Mouse (Mus musculus) right cerebral cortex, postnatal 14 days (tissue): ENCODE measurements around the gene Syn3.

Experiments used
- DNase-seq: peaks from one replicate; pipeline ENCODE4 v3.0.0; 2022

The Syn3 gene

DNA sequence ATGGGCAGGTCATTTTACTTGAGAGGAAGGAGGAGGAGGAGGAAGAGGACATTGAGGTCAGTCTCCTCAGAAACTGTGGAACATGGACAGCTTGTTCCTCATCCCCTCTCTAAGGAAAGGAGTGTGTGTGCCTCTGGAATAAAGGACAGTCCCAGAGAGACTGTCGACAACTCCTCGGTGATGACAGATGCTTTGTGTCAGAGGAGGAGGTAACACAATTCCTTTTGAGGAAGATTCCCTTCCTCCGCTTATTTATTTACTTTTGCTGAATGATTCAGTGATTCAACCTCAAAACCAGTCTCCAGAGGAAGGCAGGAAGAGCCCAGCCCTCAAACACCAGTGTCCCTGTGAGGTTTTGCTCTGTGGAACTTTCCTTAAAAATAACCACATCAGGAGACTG is 228.4 kb downstream of the Syn3 start:
- DNase-seq: no peak

GRCm38 (mm10) chr10:86264618-86265017 is 234.1 kb downstream of the Syn3 start:
- no peak for DNase-seq

DNA sequence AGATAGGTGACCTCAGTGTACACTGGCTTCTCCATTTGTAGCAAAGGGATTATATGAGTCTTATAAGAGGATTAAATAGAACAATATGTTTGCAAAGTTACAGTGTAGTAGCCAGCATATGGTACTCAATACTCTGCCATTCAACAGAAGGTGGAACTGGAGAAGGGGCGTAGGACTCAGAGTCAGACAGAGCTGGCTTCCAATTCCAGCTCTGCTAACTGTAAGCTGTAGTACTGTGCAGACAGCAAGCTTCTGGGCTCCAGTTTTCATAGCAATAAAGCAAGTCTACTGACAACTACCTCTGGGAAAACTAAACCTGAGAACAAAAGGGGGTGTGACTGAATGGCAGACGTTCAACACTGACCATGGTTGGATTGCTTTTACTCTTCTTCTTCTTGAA is 237.0 kb downstream of the Syn3 start:
- DNase-seq: no peak

- DNase-seq: no peak
Measured at GRCm38 (mm10) chr10:86258992-86259391, 239.7 kb downstream of the Syn3 start.

DNA sequence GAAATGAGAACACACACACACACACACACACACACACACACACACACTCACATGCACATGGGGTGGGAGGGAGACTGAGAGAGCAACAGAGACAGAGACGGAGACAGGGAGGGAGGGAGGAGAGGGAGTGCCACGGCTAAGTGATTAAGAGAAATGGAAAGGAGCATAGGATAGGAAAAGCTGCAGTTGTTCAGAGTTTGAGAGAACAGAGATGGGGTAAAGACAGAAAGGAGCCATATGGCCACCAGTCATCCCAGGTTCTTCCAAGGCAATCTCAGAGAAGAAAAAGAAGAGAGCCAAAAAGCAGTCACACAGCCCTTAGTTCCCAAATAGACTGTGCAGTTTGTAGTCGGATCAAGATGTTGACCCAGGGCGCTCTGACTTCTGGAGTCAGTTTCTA is 240.7 kb downstream of the Syn3 start:
- no peak for DNase-seq

- no peak for DNase-seq
Measured at GRCm38 (mm10) chr10:86257045-86257444, 241.7 kb downstream of the Syn3 start.

DNA sequence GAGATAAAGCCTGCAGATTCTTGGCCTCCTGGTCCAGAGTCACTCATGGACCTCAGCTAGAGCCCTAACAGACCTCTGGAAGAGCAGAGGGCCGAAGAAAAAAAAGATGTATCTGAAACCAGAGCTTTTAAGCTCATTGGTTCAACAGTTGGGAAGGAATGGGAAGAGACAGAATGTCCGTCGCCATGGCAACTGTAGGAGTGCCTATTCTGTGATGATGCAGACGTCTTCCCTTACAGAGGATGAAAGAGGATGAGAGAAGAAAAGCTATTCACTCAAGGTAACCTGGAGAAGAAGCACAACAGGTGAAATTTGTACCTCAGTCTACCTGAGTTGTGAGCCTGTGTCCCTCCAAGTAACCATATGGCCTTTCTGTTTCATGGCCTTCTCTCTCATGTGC is 242.5 kb downstream of the Syn3 start:
- peak; percentile 65 for DNase-seq

GRCm38 (mm10) chr10:86250149-86250922 is 248.4 kb downstream of the Syn3 start:
- no peak for DNase-seq

GRCm38 (mm10) chr10:86249283-86249682 is 249.4 kb downstream of the Syn3 start:
- DNase-seq: no peak

- no peak for DNase-seq
Measured at GRCm38 (mm10) chr10:86248807-86249206, 249.9 kb downstream of the Syn3 start.

GRCm38 (mm10) chr10:86248131-86248740 is 250.5 kb downstream of the Syn3 start:
- DNase-seq: no peak

GRCm38 (mm10) chr10:86245396-86245795 is 253.3 kb downstream of the Syn3 start:
- DNase-seq: no peak

- no peak for DNase-seq
Measured at GRCm38 (mm10) chr10:86243525-86243924, 255.2 kb downstream of the Syn3 start.

DNA sequence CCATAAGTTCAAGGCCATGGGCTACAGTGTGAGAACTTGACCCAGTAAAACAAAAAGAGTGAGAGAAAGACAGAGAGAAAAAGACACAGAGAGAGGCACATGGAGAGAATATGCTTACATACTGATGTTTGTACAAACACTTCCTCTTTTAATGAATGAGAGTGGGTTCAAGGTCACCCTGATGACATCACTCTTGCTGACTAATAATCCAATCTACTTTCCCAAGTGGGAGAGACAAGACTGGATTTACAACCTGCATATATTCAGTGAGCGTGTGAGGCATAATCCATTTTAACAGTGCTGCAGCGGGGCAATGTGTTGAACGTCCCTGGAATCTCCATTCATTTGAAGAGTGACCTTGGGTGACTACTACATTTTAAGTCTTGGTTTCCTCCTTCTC is 256.0 kb downstream of the Syn3 start:
- no peak for DNase-seq

DNA sequence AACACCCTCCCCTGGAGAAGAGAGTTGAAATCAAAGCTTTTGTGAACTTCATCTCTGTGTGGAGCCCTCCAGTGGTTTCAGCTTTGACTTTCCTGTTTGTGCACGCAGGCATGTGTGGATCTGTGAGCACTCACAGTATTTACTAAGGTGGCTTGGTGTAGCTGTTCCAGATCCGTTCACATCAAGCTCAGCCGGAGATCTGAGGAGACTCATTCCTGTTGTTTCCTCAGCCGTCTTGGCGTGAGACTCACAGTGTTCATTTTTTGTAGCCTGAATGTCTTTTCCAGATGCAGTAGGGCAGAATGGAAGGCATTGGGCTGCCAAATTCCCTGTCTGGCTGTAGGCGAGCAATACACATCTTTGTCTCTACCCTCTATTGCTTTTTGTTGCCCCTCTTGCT is 268.7 kb downstream of the Syn3 start:
- DNase-seq: no peak

- no peak for DNase-seq
Measured at GRCm38 (mm10) chr10:86225480-86225879, 273.2 kb downstream of the Syn3 start.

GRCm38 (mm10) chr10:86218984-86219383 is 279.7 kb downstream of the Syn3 start:
- DNase-seq: no peak

- DNase-seq: no peak
Measured at GRCm38 (mm10) chr10:86216836-86217235, 281.9 kb downstream of the Syn3 start.

DNA sequence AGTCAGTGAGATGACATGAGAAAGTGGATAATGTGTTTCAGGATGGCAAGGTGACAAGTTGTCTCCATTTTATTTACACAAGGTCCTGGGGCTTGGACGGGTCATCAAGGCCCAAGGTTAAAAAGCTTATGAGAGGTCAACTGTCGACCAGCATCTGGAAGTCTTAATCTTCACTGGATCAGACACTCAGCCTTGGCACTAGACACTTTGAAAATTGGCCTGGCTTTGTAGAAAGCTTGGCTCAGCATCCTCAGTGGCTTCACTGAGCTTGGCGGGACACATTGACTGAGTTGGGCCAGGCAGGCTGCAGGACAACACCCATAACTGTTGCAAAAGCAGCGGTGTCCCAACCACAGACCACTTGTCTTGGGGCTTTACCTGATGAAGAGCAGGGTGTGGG is 286.6 kb downstream of the Syn3 start:
- no peak for DNase-seq

DNA sequence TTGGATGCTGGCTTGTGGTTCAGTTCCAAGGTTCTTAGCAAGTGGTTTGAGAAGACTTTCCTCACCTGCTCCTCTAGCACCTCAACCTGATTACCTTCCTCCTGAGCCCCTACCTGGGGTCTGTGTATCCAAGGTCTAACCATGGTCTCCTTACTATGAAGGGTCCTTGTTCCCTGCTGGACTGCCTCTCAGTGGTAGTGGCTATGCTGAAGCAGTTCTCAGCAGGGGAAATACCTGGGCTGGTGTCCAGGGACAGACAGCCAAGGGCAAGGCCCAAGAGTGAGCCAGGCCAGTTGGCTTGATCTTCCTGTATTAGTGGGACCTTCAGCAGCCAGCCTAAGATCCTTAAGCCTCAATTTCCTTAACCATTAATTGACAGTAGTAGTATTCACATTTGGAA is 294.8 kb downstream of the Syn3 start:
- no peak for DNase-seq

DNA sequence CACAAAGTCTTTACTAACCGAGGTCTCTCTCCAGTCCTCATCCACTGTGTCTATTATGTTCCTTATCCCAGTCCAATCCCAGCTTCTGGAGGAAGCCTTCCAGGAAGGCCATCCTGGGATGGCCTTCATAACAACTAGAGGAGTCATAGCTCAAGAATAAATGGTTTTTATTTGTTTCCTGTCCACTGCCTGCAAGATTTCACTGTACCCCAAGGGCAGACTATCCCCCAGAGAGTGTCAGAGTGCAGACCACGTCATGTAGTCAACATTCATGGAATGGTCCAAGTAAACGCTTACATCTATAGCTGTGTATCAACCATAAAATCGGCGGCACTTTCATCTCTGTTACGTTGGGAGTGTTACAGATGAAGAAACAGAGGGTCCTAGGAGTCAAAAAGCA is 295.5 kb downstream of the Syn3 start:
- no peak for DNase-seq

DNA sequence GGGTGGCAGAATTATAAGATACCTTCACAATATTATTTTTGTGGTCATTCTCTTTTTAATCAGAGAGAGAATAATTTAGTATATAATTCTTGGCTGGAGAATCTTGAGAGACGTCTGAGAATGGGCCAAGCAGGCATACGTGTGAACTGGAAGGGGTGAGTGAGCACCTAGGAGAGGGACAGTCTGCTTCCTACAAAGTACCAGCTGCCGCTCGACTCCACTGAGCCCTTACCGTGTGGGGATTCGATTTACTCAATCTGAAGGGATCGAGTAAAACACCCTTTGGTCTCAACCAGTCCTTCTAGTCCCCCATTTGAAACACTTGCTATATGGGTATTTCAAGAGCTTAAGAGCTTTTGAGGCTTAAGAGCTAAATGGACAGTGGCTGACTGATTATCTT is 296.9 kb downstream of the Syn3 start:
- no peak for DNase-seq

DNA sequence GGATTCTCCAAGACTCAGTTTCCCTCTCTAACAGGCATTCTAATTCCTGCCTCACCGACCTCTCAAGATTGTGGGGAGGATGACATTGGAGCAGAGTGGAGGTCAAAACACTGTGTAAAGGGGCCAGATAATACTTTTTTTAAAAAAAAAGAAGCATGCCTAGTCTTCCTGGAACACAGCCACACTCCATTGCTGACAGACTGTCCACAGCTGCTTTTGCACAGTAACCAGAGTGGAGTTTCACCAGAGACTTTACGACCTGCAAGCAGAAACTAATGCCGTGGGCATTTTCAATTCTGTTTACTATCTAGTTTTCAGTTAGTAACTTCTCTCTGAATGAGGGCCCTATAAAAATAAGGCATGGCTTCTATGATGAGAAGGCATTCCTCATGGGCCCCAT is 297.7 kb downstream of the Syn3 start:
- DNase-seq: no peak

DNA sequence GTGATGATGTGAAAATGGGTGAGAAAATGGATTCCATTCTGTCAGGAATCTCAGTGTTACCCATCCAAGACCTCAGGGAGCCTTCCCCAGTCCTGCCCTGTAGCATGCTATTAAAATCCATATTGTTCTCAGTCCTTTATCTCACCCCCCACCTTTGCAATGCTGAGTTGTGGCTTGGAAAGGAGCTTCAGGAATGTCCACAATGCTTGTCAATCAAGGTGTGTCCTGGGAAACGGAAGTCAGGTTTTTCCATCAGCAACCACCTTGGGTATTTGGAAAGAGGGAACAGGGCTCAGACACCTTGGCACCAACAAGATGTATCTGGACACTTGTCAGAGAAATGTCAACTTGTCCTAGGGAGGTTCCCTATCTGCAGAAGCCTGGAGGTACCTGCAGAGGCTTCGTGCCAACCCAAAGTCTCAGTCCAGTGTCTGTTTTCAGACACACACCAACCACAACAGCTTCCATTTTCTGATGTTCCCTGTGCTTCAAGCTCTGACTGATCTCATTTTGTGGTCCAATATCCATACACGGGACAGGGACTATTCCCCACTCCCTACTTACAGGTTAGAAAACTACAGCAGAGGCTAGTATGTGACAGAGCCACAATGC is 302.2 kb downstream of the Syn3 start:
- DNase-seq: no peak
